Mouse (Mus musculus) kidney, adult 9 months (tissue): ENCODE data around the gene Masp1.

Experiments
- DNase-seq: peaks from one replicate; pipeline ENCODE4 v3.0.0; 2022

Masp1 gene

GRCm38 (mm10) chr16:23511166-23511935, 9.3 kb downstream of the Masp1 start:
- peak; percentile 76 for DNase-seq

GRCm38 (mm10) chr16:23505904-23506687, 14.5 kb downstream of the Masp1 start:
- no peak for DNase-seq

- no peak for DNase-seq
Observed at GRCm38 (mm10) chr16:23504320-23504744, 16.3 kb downstream of the Masp1 start.

- no peak for DNase-seq
Observed at GRCm38 (mm10) chr16:23503351-23503750, 17.3 kb downstream of the Masp1 start.

GRCm38 (mm10) chr16:23502478-23502877, 18.1 kb downstream of the Masp1 start:
- no peak for DNase-seq

- DNase-seq: no peak
Observed at GRCm38 (mm10) chr16:23501288-23501687, 19.3 kb downstream of the Masp1 start.

- no peak for DNase-seq
Observed at GRCm38 (mm10) chr16:23500558-23500957, 20.1 kb downstream of the Masp1 start.

- no peak for DNase-seq
Observed at GRCm38 (mm10) chr16:23498691-23499131, 21.9 kb downstream of the Masp1 start.

- no peak for DNase-seq
Observed at GRCm38 (mm10) chr16:23497881-23498280, 22.7 kb downstream of the Masp1 start.

- DNase-seq: peak; percentile 59
Observed at GRCm38 (mm10) chr16:23497440-23497839, 23.2 kb downstream of the Masp1 start.

GRCm38 (mm10) chr16:23496245-23496924, 24.2 kb downstream of the Masp1 start:
- no peak for DNase-seq

- peak; percentile 29 for DNase-seq
Observed at GRCm38 (mm10) chr16:23492783-23493182, 27.8 kb downstream of the Masp1 start.

GRCm38 (mm10) chr16:23483292-23483691, 37.3 kb downstream of the Masp1 start:
- no peak for DNase-seq

GRCm38 (mm10) chr16:23482846-23483245, 37.8 kb downstream of the Masp1 start:
- no peak for DNase-seq

- DNase-seq: no peak
Observed at GRCm38 (mm10) chr16:23482218-23482617, 38.4 kb downstream of the Masp1 start.

- DNase-seq: no peak
Observed at GRCm38 (mm10) chr16:23479872-23480603, 40.6 kb downstream of the Masp1 start.

- DNase-seq: no peak
Observed at GRCm38 (mm10) chr16:23476598-23476997, 44.0 kb downstream of the Masp1 start.

GRCm38 (mm10) chr16:23475651-23476050, 45.0 kb downstream of the Masp1 start:
- DNase-seq: no peak

GRCm38 (mm10) chr16:23472046-23472445, 48.6 kb downstream of the Masp1 start:
- DNase-seq: no peak

- no peak for DNase-seq
Observed at GRCm38 (mm10) chr16:23471551-23471950, 49.1 kb downstream of the Masp1 start.

- peak; percentile 19 for DNase-seq
Observed at GRCm38 (mm10) chr16:23463671-23464347, 56.8 kb downstream of the Masp1 start.
